Mouse (Mus musculus): ENCODE results near the gene Mrpl11. TPM values are rescaled to one million over a fixed set of nuclear protein-coding genes. Genes with fewer than 3 reads are reported as not detected.

Gene Mrpl11
- total RNA-seq (2014; rRNA removed) (101 and 129 TPM in 2 replicates), polyA plus RNA-seq (2015; fragmentation: Nextera tagmentation; extraction: Ambion mirVana) (162 and 198 TPM in 2 replicates)

DNA sequence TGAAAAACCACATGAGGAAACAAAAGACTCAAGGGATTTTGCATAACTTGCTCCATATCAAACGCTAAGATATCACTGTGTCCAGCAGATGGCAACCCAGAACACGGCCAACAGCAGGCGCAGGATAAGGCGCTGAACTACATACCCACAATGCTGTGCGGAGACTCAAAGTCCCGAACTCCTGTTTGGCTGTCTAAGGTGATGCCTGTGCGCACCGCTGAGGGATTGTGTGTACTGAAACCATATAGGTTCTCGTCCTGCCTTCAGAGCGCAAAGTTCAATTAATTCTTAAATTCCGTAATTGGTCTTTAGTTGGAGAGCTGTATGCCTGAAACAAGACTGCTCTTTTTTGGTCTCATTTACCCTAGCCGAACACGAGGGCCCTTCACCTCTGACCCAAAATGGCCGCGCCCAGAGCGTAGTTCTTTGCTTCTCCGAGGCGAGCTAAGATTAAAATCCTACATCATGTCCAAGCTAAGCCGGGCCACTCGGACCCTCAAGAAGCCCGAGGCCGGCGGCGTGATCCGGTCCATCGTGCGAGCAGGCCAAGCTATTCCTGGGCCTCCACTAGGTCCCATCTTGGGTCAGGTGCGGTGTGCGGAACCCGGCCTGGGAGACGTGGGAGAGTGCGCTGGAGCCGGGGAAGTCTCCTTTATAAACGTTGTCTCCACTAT is at the start of gene Mrpl11:
Gene Mrpl11 (plus strand): TSS at position 220 of the 674 bp plus-strand sequence.
- Histone ChIP-seq H3K36me3 (ENCODE audit: insufficient read depth) (peaks cover 27% of the 10 kb centered on the region), H3K27me3 (ENCODE audit: insufficient read depth, low read length) (no peaks in the 10 kb centered on the region), H3K9me3 (ENCODE audit: low read length) (no peaks in the 10 kb centered on the region), H3K9ac (peak within 1 kb of the TSS; percentile 61), H3K27ac (ENCODE audit: low read depth, low read length) (peak within 1 kb of the TSS; percentile 75), H3K4me2 (ENCODE audit: low read depth) (peak within 1 kb of the TSS; percentile 71), H3K4me1 (ENCODE audit: insufficient read depth) (peaks cover 4% of the 10 kb centered on the region), H3K4me3 (ENCODE audit: low read depth, low read length) (peak within 1 kb of the TSS; percentile 66)
- DNase-seq (peak; percentile 98), ATAC-seq (peak; percentile 99)
- WGBS, result under 1% methylated on average over 34 of the region's 34 CpGs
- peak; percentile 91 for TF ChIP-seq CTCF (IDR thresholded peaks at IDR 0.05; ENCODE audit: low read depth)

DNA sequence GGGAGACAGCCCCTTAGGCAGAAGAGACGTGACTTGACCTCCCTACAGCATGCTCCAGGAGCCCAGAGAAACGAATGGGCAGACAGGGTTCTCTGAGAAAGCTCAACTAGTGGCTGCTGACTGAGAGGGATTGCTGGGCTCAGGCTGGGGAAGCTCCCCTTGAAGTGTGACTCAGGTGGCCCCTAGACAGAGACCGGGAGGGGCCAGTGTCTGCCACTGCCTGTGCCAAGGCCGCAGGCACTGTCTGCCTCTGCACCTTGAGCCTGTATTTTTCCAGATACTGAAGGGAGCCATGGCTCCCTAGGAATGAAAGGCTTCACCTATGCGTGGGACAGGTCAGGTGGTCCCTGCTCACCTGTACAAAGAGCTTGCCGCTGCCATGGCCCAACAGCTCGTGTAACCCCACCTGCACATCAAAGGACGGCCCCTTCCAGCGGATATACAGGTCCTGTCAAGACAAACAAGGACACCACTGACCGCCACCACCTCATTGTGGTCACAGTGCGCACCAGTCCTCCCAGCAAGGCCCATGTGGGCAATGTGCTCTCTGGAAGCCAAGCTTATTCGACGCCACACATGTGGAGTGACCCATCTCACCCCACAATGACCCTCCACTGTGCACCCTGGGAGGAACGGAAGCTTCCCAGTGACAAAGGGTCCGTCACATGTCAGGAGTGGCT is 45.9 kb upstream of the Mrpl11 start:
- Histone ChIP-seq H3K4me1 (ENCODE audit: insufficient read depth) (no peaks in the 10 kb centered on the region), H3K4me2 (ENCODE audit: low read depth) (no peak overlapping the region), H3K9me3 (ENCODE audit: low read length) (no peaks in the 10 kb centered on the region), H3K27ac (ENCODE audit: low read depth, low read length) (no peak overlapping the region), H3K9ac (no peak overlapping the region), H3K27me3 (ENCODE audit: insufficient read depth, low read length) (no peaks in the 10 kb centered on the region), H3K36me3 (ENCODE audit: insufficient read depth) (peaks cover 96% of the 10 kb centered on the region), H3K4me3 (ENCODE audit: low read depth, low read length) (no peak overlapping the region)
- no peak for TF ChIP-seq CTCF (IDR thresholded peaks at IDR 0.05; ENCODE audit: low read depth)
- ATAC-seq (no peak), DNase-seq (no peak)
- 94% methylated on average over 15 of the region's 15 CpGs for WGBS

- Histone ChIP-seq H3K9me3 (ENCODE audit: low read length) (no peaks in the 10 kb centered on the region), H3K27me3 (ENCODE audit: insufficient read depth, low read length) (no peaks in the 10 kb centered on the region), H3K4me3 (ENCODE audit: low read depth, low read length) (no peak overlapping the region), H3K4me1 (ENCODE audit: insufficient read depth) (no peaks in the 10 kb centered on the region), H3K4me2 (ENCODE audit: low read depth) (no peak overlapping the region), H3K27ac (ENCODE audit: low read depth, low read length) (no peak overlapping the region), H3K36me3 (ENCODE audit: insufficient read depth) (peaks cover 96% of the 10 kb centered on the region), H3K9ac (no peak overlapping the region)
- DNase-seq (no peak), ATAC-seq (no peak)
- WGBS, result 91% methylated on average over 10 of the region's 10 CpGs
- no peak for TF ChIP-seq CTCF (IDR thresholded peaks at IDR 0.05; ENCODE audit: low read depth)
Measured at GRCm38 (mm10) chr19:4916827-4917226, 45.1 kb upstream of the Mrpl11 start.

GRCm38 (mm10) chr19:4919652-4920051 is 42.3 kb upstream of the Mrpl11 start:
- ATAC-seq (no peak), DNase-seq (no peak)
- H3K4me3 ChIP-seq (ENCODE audit: low read depth, low read length), result no peak overlapping the region
- H3K4me2 ChIP-seq (ENCODE audit: low read depth), result no peak overlapping the region
- no peaks in the 10 kb centered on the region for H3K9me3 ChIP-seq (ENCODE audit: low read length)
- H3K27ac ChIP-seq (ENCODE audit: low read depth, low read length), result no peak overlapping the region
- H3K9ac ChIP-seq, result no peak overlapping the region
- WGBS, result 83% methylated on average over 6 of the region's 6 CpGs
- no peaks in the 10 kb centered on the region for H3K4me1 ChIP-seq (ENCODE audit: insufficient read depth)
- TF ChIP-seq CTCF (IDR thresholded peaks at IDR 0.05; ENCODE audit: low read depth), result no peak
- no peaks in the 10 kb centered on the region for H3K27me3 ChIP-seq (ENCODE audit: insufficient read depth, low read length)
- H3K36me3 ChIP-seq (ENCODE audit: insufficient read depth), result peaks cover 91% of the 10 kb centered on the region

DNA sequence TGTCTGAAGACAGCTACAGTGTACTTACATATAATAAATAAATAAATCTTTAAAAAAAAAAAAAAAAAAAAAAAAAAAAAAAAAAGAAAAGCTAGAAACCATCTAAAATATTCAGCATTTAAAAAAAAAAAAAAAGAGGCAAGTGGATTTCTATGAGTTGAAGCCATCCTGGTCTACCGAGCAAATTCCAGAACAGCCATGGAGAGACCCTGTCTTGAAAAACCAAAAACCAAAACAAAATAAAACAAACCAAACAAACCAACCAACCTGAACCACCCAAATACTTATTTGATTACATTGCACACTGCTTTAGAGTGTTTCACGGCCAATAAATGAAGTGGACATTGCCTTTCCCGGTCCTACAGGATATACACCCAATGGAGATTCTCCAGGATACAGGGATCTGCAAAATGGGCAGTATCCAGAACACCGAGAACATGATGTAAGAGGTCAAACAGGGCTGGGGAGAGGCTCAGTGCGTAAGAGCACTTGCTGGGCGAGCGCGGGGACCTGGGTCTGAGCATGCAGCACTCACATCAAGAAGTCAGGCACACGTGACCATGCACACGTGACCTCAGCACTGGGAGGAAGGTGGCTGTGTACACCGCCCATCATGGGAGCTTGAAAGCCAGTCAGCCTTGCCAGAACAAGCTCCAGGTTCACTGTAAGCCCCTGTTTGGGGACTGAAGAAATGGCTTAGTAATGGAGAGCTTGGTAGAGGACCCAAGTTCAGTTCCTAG is 36.7 kb upstream of the Mrpl11 start:
- Histone ChIP-seq H3K9ac (no peak overlapping the region), H3K4me2 (ENCODE audit: low read depth) (no peak overlapping the region), H3K9me3 (ENCODE audit: low read length) (no peaks in the 10 kb centered on the region), H3K36me3 (ENCODE audit: insufficient read depth) (peaks cover 41% of the 10 kb centered on the region), H3K27ac (ENCODE audit: low read depth, low read length) (no peak overlapping the region), H3K4me1 (ENCODE audit: insufficient read depth) (0 out of 2 replicates have a peak, but pooled peaks cover 8% of the 10 kb centered on the region), H3K4me3 (ENCODE audit: low read depth, low read length) (no peak overlapping the region), H3K27me3 (ENCODE audit: insufficient read depth, low read length) (no peaks in the 10 kb centered on the region)
- no peak for DNase-seq
- WGBS, result 97% methylated on average over 11 of the region's 11 CpGs
- no peak for TF ChIP-seq CTCF (IDR thresholded peaks at IDR 0.05; ENCODE audit: low read depth)
- no peak for ATAC-seq

DNA sequence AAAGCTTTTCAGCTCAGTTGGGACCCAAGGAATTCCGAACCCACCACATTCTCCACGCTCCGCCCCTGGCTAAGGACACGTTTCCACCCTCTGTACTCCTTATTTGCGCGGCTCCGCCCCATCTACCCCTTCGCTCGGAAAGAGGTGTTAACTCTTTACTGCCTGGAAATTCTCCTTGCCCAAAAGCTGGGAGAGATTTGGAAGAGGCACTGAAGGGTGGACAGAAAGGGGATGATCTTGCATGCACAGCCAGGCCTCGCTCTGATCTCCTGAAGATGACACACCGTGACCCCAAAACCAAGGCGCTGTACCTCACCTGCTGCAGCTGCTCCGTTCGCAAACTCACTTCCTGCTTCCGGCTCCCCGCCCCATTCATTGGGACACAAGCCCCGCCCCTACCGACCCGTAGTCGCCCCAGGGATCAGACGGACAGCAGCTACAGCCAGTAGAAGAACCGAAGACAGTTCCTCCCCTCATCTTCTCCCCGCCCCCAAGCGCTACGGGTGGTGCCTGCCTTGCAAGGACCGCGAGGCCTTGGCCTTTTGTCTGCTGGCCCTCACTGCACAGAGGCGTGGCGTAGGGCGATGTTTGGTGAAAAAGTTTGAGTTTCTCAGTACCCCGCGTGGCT is 33.9 kb upstream of the Mrpl11 start, which contains the start of gene Dpp3:
Gene Dpp3 (minus strand): TSS at position 384 of the 628 bp plus-strand sequence.
- Histone ChIP-seq H3K9ac (peak within 1 kb of the TSS; percentile 56), H3K36me3 (ENCODE audit: insufficient read depth) (peaks cover 27% of the 10 kb centered on the region), H3K27me3 (ENCODE audit: insufficient read depth, low read length) (no peaks in the 10 kb centered on the region), H3K9me3 (ENCODE audit: low read length) (no peaks in the 10 kb centered on the region), H3K4me1 (ENCODE audit: insufficient read depth) (0 out of 2 replicates have a peak, but pooled peaks cover 8% of the 10 kb centered on the region), H3K27ac (ENCODE audit: low read depth, low read length) (peak within 1 kb of the TSS; percentile 81), H3K4me2 (ENCODE audit: low read depth) (peak within 1 kb of the TSS; percentile 63), H3K4me3 (ENCODE audit: low read depth, low read length) (peak within 1 kb of the TSS; percentile 69)
- ATAC-seq (peak; percentile 98), DNase-seq (peak; percentile 97)
- no peak for TF ChIP-seq CTCF (IDR thresholded peaks at IDR 0.05; ENCODE audit: low read depth)
- under 1% methylated on average over 31 of the region's 32 CpGs for WGBS
